Mouse (Mus musculus) lung, postnatal 0 days (tissue): ENCODE data around the gene Lrrc75a.

Experiments used
- CTCF ChIP-seq: IDR thresholded peaks from 2 replicates; pipeline ENCODE4 v1.5.1; 2016; ENCODE audit warnings: antibody characterized with exemption, mild to moderate bottlenecking
- EP300 ChIP-seq: IDR thresholded peaks from 2 replicates; pipeline ENCODE4 v1.6.1; 2016; ENCODE audit warnings: antibody characterized with exemption, mild to moderate bottlenecking, control low read depth

GRCm38 (mm10) chr11:62574703-62575085 is 73.6 kb downstream of the Lrrc75a start:
- no peak for TF ChIP-seq EP300
- no peak for TF ChIP-seq CTCF
